ENCODE assay signal across 22 mouse cellular contexts in the genomic region with DNA sequence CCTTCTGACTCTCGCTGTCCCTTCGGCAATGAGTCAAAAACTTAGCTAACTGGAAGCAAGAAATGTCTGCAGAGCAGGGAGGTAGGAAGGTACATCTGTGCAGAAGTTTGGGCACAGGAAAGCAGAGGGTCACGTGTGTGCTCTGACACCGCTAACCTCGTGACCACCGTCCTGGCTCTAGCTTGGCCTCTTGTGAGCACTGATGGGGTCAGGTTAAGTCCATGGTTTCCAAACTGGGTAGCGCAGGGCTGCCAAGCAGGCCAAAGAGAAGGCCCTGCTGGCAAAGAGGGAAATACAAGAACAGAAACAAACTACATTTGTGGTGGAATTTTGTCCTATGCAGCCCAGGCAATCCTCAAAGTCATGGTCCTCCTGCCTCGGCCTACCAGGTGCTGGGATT. TPM values are rescaled to one million over a fixed set of nuclear protein-coding genes. Genes with fewer than 3 reads are reported as not detected.
A peak's percentile ranks its signal among the peaks of the same experiment; 100 is the strongest.
DNase-seq lines count a peak whose midpoint lies in the region; TF ChIP-seq lines count a peak whose summit lies in the region.
"Had no signal": no experiment of that assay in that cellular context is flagged by ENCODE, and none has a peak within 500 bp of the region (broad histone marks: within the 10 kb centered on the region; RNA-seq: fewer than 3 reads in every experiment).

No protein-coding gene starts in this region.

- no peaks in the 10 kb centered on the region for H3K4me1 ChIP-seq in kidney, adult 2 months (ENCODE audit: control insufficient read depth, insufficient read depth, low read length)
- H3K4me1 ChIP-seq in brown adipose tissue, adult 24 weeks (ENCODE audit: control insufficient read depth, insufficient read depth, insufficient read length, low read length), result peaks cover 3% of the 10 kb centered on the region; the same call in 1 of the 2 replicates
- H3K4me1 ChIP-seq: embryonic facial prominence, embryonic 13.5 days; forebrain, embryonic 10.5 days; forebrain, embryonic 15.5 days; midbrain, embryonic 13.5 days; neural tube, embryonic 13.5 days had no signal

- H3K36me3 ChIP-seq in kidney, adult 2 months (ENCODE audit: control insufficient read depth, insufficient read depth, low read length), result peaks cover 3% of the 10 kb centered on the region; the same call in 1 of the 2 replicates

- no peak overlapping the region for H3K27ac ChIP-seq in kidney, adult 2 months (ENCODE audit: insufficient read depth, low read depth, low read length)
- H3K27ac ChIP-seq in brown adipose tissue, adult 24 weeks (replicated peaks; ENCODE audit: low read depth, low read length), result peak overlapping the region; percentile 90
- H3K27ac ChIP-seq: embryonic facial prominence, embryonic 13.5 days; forebrain, embryonic 10.5 days; forebrain, embryonic 15.5 days; hindbrain, embryonic 14.5 days; liver, embryonic 14.5 days; macrophage; midbrain, embryonic 13.5 days; neural tube, embryonic 13.5 days had no signal

- DNase-seq in gastrocnemius, adult 18-20 months (ENCODE audit: low spot score), result peak; percentile 77
- DNase-seq in gastrocnemius, postnatal 4 days (ENCODE audit: low spot score in 2 of 2), result no peak
- DNase-seq in heart, adult 18-20 months, result peak; percentile 25 to 61
- no peak for DNase-seq in heart, postnatal 4 days
- peak; percentile 23 for DNase-seq in kidney, adult 2 months
- DNase-seq in kidney, postnatal 14 days, result no peak
- no peak for DNase-seq in Muller cell, postnatal 12 days (ENCODE audit: inconsistent ontology term)
- DNase-seq: cerebellum, adult 11-12 months; cerebellum, adult 9-11 months; kidney, postnatal 4 days; lung, adult 2 months; lung, postnatal 10 days; right cerebral cortex, postnatal 4 days had no signal

- 89% methylated on average over 8 of the region's 8 CpGs for WGBS in kidney, adult 2 months

- H3K27me3 ChIP-seq in kidney, adult 2 months (replicated peaks; ENCODE audit: control insufficient read depth, insufficient read depth, low read length), result no peaks in the 10 kb centered on the region
- H3K27me3 ChIP-seq: embryonic facial prominence, embryonic 13.5 days; forebrain, embryonic 15.5 days; midbrain, embryonic 13.5 days; neural tube, embryonic 13.5 days had no signal

- no peak overlapping the region for H3K4me3 ChIP-seq in kidney, adult 2 months (ENCODE audit: insufficient read depth, low read depth, low read length)
- H3K4me3 ChIP-seq in brown adipose tissue, adult 24 weeks (ENCODE audit: insufficient read depth, low read depth, low read length), result no peak overlapping the region
- H3K4me3 ChIP-seq: embryonic facial prominence, embryonic 13.5 days; forebrain, embryonic 10.5 days; forebrain, embryonic 15.5 days; midbrain, embryonic 13.5 days; neural tube, embryonic 13.5 days had no signal

- no peak for TF ChIP-seq POLR2A in kidney, adult 2 months (IDR thresholded peaks at IDR 0.05; ENCODE audit: low read depth, low read length)

- TF ChIP-seq CTCF in kidney, adult 2 months (conservative IDR thresholded peaks at IDR 0.05; ENCODE audit: insufficient read depth, insufficient read length, low read depth, low read length), result no peak

RNA-seq across cellular contexts. Expression of a gene that starts 30.7 kb away (rescaled TPM):
- total RNA-seq in gastrocnemius, adult 18-20 months (2021), result 10 to 100 TPM; 39.4 to 41.7 TPM
- 10 to 100 TPM; 49.3 to 52.6 TPM for total RNA-seq in gastrocnemius, postnatal 4 days (2021)
- total RNA-seq in heart, adult 18-20 months (2021), result 10 to 100 TPM; 74.5 to 85.3 TPM
- total RNA-seq in heart, postnatal 4 days (2021), result 10 to 100 TPM; 71.5 to 73.4 TPM
- 37.7 and 40.9 TPM in 2 replicates for polyA plus RNA-seq in kidney, adult 2 months (2012; rRNA removed)
- polyA plus RNA-seq in brown adipose tissue, adult 24 weeks (2012; ENCODE audit: insufficient read depth, insufficient read length, missing spikeins), result 71.9 and 72.7 TPM in 2 replicates

RNA-seq across cellular contexts. Expression of a gene that starts 33.5 kb away (rescaled TPM):
- 10 to 100 TPM; 17.6 to 22.1 TPM for total RNA-seq in gastrocnemius, adult 18-20 months (2021)
- total RNA-seq in gastrocnemius, postnatal 4 days (2021), result 10 to 100 TPM; 20.9 to 25.6 TPM
- 10 to 100 TPM; 27.8 to 28.1 TPM for total RNA-seq in heart, adult 18-20 months (2021)
- 10 to 100 TPM; 27.8 to 29.8 TPM for total RNA-seq in heart, postnatal 4 days (2021)
- 404 and 464 TPM in 2 replicates for polyA plus RNA-seq in kidney, adult 2 months (2012; rRNA removed)
- polyA plus RNA-seq in brown adipose tissue, adult 24 weeks (2012; ENCODE audit: insufficient read depth, insufficient read length, missing spikeins), result 79.7 TPM in 2 replicates

Comparison
In these comparisons a context has a peak if more than half of its experiments do, and no peak if none do; other contexts are left out.
1. DNase-seq: peak in gastrocnemius, adult 18-20 months (single experiment), heart, adult 18-20 months (2 of 2) and kidney, adult 2 months (single experiment); none in gastrocnemius, postnatal 4 days (0 of 2), heart, postnatal 4 days (single experiment), kidney, postnatal 14 days (single experiment) and Muller cell, postnatal 12 days (single experiment).